Mouse (Mus musculus): ENCODE measurements around the gene Rpn1. TPM values are rescaled to one million over a fixed set of nuclear protein-coding genes. Genes with fewer than 3 reads are reported as not detected.

Rpn1 gene
- polyA plus RNA-seq, 1 experiment from 2014 or later, result 275 TPM

DNA sequence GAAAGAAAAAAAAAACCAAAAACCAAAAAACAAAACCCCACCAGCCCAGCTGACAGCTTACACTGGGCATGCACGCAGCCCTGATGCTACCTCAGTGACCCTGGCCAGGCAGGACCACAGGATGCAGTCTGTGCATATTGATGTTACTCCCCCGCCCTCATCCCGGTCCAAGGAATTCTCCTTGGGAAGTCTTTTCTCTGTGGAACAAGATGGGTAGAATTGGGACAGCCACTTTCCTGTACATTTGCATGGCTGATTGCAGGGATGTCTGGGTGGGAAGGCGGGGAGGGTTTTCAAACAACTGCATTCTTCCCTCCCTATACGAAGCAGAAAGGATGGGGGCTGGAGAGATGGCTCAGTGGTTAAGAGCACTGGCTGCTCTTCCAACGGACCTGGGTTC lies 68.7 kb downstream of the Rpn1 start:
- Histone ChIP-seq H3K4me2 (replicated peaks) (no peak overlapping the region), H3K36me3 (no peaks in the 10 kb centered on the region), H3K9ac (no peak overlapping the region), H3K27me3 (replicated peaks) (no peaks in the 10 kb centered on the region), H3K27ac (no peak overlapping the region), H3K4me1 (no peaks in the 10 kb centered on the region), H3K9me3 (no peaks in the 10 kb centered on the region), H3K4me3 (no peak overlapping the region)
- ATAC-seq (ENCODE audit: low FRiP score, low read depth), result no peak
- 74% methylated on average over 6 of the region's 6 CpGs for WGBS

Small RNA genes within 50 kb of the gene (microRNA-seq; reads per million reads assigned to microRNA genes)
- gene Mir6376, result not detected

Other genes with a start within 250 kb of the Rpn1 start
- gene Gm45140, start 248.7 kb upstream of the Rpn1 start, polyA plus RNA-seq (2016; fragmentation: Nextera tagmentation; extraction: Ambion mirVana), result 6.2 and 6.7 TPM in 2 replicates
- 43.9 and 44.5 TPM in 2 replicates for gene Isy1, start 245.7 kb upstream of the Rpn1 start, polyA plus RNA-seq (2016; fragmentation: Nextera tagmentation; extraction: Ambion mirVana)
- gene Cnbp, start 233.4 kb upstream of the Rpn1 start, polyA plus RNA-seq (2016; fragmentation: Nextera tagmentation; extraction: Ambion mirVana), result 795 and 826 TPM in 2 replicates
- 156 and 161 TPM in 2 replicates for gene Copg1, start 196.7 kb upstream of the Rpn1 start, polyA plus RNA-seq (2016; fragmentation: Nextera tagmentation; extraction: Ambion mirVana)
- 34.4 and 41.1 TPM in 2 replicates for gene Hmces, start 170.5 kb upstream of the Rpn1 start, polyA plus RNA-seq (2016; fragmentation: Nextera tagmentation; extraction: Ambion mirVana)
- gene H1fx, start 102.8 kb upstream of the Rpn1 start, polyA plus RNA-seq (2016; fragmentation: Nextera tagmentation; extraction: Ambion mirVana), result 114 TPM in 2 replicates
- gene Rab7, start 39.2 kb upstream of the Rpn1 start, polyA plus RNA-seq (2016; fragmentation: Nextera tagmentation; extraction: Ambion mirVana), result 231 and 251 TPM in 2 replicates
- 9.0 and 13.7 TPM in 2 replicates for gene Gata2, start 109.4 kb downstream of the Rpn1 start, polyA plus RNA-seq (2016; fragmentation: Nextera tagmentation; extraction: Ambion mirVana)
- not detected in 2 replicates for gene Dnajb8, start 137.8 kb downstream of the Rpn1 start, polyA plus RNA-seq (2016; fragmentation: Nextera tagmentation; extraction: Ambion mirVana)